Comparison of ENCODE assay signal across 8 mouse cellular contexts in genomic region chr10:119819102-119819681, GRCm38 (mm10).
DNase-seq lines count a peak whose midpoint lies in the region; ATAC-seq and TF ChIP-seq lines count a peak whose summit lies in the region.

No protein-coding gene starts in this region.

- peaks cover 35% of the 10 kb centered on the region for H3K4me1 ChIP-seq in forebrain, embryonic 12.5 days
- no peaks in the 10 kb centered on the region for H3K4me1 ChIP-seq in kidney, postnatal 0 days (replicated peaks; ENCODE audit: insufficient read depth, low read length)
- peaks cover 59% of the 10 kb centered on the region for H3K4me1 ChIP-seq in midbrain, embryonic 13.5 days (replicated peaks)

- no peaks in the 10 kb centered on the region for H3K36me3 ChIP-seq in forebrain, embryonic 12.5 days (replicated peaks)
- no peaks in the 10 kb centered on the region for H3K36me3 ChIP-seq in kidney, postnatal 0 days (ENCODE audit: insufficient read depth, low read length)
- H3K36me3 ChIP-seq in midbrain, embryonic 13.5 days = no peaks in the 10 kb centered on the region

- peak; percentile 43 for ATAC-seq in forebrain, embryonic 12.5 days (ENCODE audit: low FRiP score)
- ATAC-seq in kidney, postnatal 0 days (replicated peaks; ENCODE audit: low FRiP score, low read depth) = no peak
- ATAC-seq in midbrain, embryonic 13.5 days = peak; percentile 68

- TF ChIP-seq CTCF in kidney, postnatal 0 days (IDR thresholded peaks at IDR 0.05; ENCODE audit: low read depth) = no peak

- WGBS in forebrain, embryonic 12.5 days = 27% methylated on average over 17 of the region's 17 CpGs
- 32% methylated on average over 17 of the region's 17 CpGs for WGBS in kidney, postnatal 0 days
- WGBS in midbrain, embryonic 13.5 days = 12% methylated on average over 17 of the region's 17 CpGs

- H3K4me3 ChIP-seq in forebrain, embryonic 12.5 days (replicated peaks) = peak overlapping the region; percentile 26
- H3K4me3 ChIP-seq in kidney, postnatal 0 days (replicated peaks; ENCODE audit: low read depth, low read length) = 0 out of 2 replicates have a peak overlapping the region, but pooled peaks have one; percentile 11
- peak overlapping the region; percentile 42 for H3K4me3 ChIP-seq in midbrain, embryonic 13.5 days (replicated peaks)

- no peaks in the 10 kb centered on the region for H3K9me3 ChIP-seq in forebrain, embryonic 12.5 days
- no peaks in the 10 kb centered on the region for H3K9me3 ChIP-seq in kidney, postnatal 0 days (replicated peaks; ENCODE audit: low read length)
- no peaks in the 10 kb centered on the region for H3K9me3 ChIP-seq in midbrain, embryonic 13.5 days

- DNase-seq in kidney, adult 18-20 months = peak; percentile 31
- DNase-seq in kidney, adult 9 months = no peak
- no peak for DNase-seq in kidney, postnatal 0 days (ENCODE audit: low spot score)
- DNase-seq in thymus, postnatal 25 days = no peak
- DNase-seq in gastrocnemius, adult 18-20 months (ENCODE audit: low spot score) = no peak
- no peak for DNase-seq in ovary, postnatal 14 days (ENCODE audit: low spot score)

- no peaks in the 10 kb centered on the region for H3K27me3 ChIP-seq in forebrain, embryonic 12.5 days
- H3K27me3 ChIP-seq in kidney, postnatal 0 days (ENCODE audit: insufficient read depth, low read length) = no peaks in the 10 kb centered on the region
- H3K27me3 ChIP-seq in midbrain, embryonic 13.5 days = peaks cover 5% of the 10 kb centered on the region; the same call in 1 of the 2 replicates

- peak overlapping the region; percentile 36 for H3K9ac ChIP-seq in forebrain, embryonic 12.5 days
- H3K9ac ChIP-seq in kidney, postnatal 0 days (ENCODE audit: low read depth, low read length) = no peak overlapping the region
- H3K9ac ChIP-seq in midbrain, embryonic 13.5 days (replicated peaks) = peak overlapping the region; percentile 67

- H3K4me2 ChIP-seq in forebrain, embryonic 12.5 days = peak overlapping the region; percentile 47
- H3K4me2 ChIP-seq in kidney, postnatal 0 days (ENCODE audit: low read length) = peak overlapping the region; percentile 42
- H3K4me2 ChIP-seq in midbrain, embryonic 13.5 days (replicated peaks) = peak overlapping the region; percentile 59

- peak overlapping the region; percentile 68 for H3K27ac ChIP-seq in forebrain, embryonic 12.5 days
- no peak overlapping the region for H3K27ac ChIP-seq in kidney, postnatal 0 days
- H3K27ac ChIP-seq in midbrain, embryonic 13.5 days = peak overlapping the region; percentile 92
